Comparison of ENCODE assay signal across 8 mouse cellular contexts in genomic region chr10:119819740-119820139, GRCm38 (mm10).
DNase-seq lines count a peak whose midpoint lies in the region; ATAC-seq and TF ChIP-seq lines count a peak whose summit lies in the region.

No protein-coding gene starts in this region.

- 0 out of 2 replicates have a peak overlapping the region, but pooled peaks have one; percentile 9 for H3K9ac ChIP-seq in heart, postnatal 0 days (replicated peaks; ENCODE audit: low read depth, low read length)
- peak overlapping the region; percentile 75 for H3K9ac ChIP-seq in hindbrain, embryonic 13.5 days
- H3K9ac ChIP-seq in midbrain, embryonic 15.5 days, result peak overlapping the region; percentile 59

- WGBS in heart, postnatal 0 days, result 30% methylated on average over 5 of the region's 5 CpGs
- 42% methylated on average over 5 of the region's 5 CpGs for WGBS in embryonic facial prominence, embryonic 10.5 days
- 14% methylated on average over 5 of the region's 5 CpGs for WGBS in hindbrain, embryonic 13.5 days
- 10% methylated on average over 5 of the region's 5 CpGs for WGBS in midbrain, embryonic 15.5 days

- DNase-seq in heart, postnatal 0 days (ENCODE audit: low spot score), result no peak
- no peak for DNase-seq in heart, adult 8-10 months (ENCODE audit: low spot score)
- no peak for DNase-seq in embryonic facial prominence, embryonic 10.5 days (ENCODE audit: low spot score)
- no peak for DNase-seq in frontal cortex, postnatal 25 days (ENCODE audit: low spot score in 2 of 2)
- DNase-seq in cerebellum, postnatal 25 days, result no peak
- no peak for DNase-seq in layer of hippocampus, postnatal 25 days (ENCODE audit: extremely low spot score in 1 of 2, low spot score in 1 of 2)

- no peaks in the 10 kb centered on the region for H3K27me3 ChIP-seq in heart, postnatal 0 days (ENCODE audit: control insufficient read depth, insufficient read depth, low read length)
- H3K27me3 ChIP-seq in embryonic facial prominence, embryonic 10.5 days (replicated peaks; ENCODE audit: low read depth, poor library complexity, severe bottlenecking), result no peaks in the 10 kb centered on the region
- H3K27me3 ChIP-seq in hindbrain, embryonic 13.5 days, result no peaks in the 10 kb centered on the region
- H3K27me3 ChIP-seq in midbrain, embryonic 15.5 days (replicated peaks), result no peaks in the 10 kb centered on the region

- no peaks in the 10 kb centered on the region for H3K36me3 ChIP-seq in heart, postnatal 0 days (replicated peaks; ENCODE audit: control insufficient read depth, insufficient read depth, low read length)
- H3K36me3 ChIP-seq in embryonic facial prominence, embryonic 10.5 days (replicated peaks), result no peaks in the 10 kb centered on the region
- no peaks in the 10 kb centered on the region for H3K36me3 ChIP-seq in hindbrain, embryonic 13.5 days
- H3K36me3 ChIP-seq in midbrain, embryonic 15.5 days (replicated peaks), result no peaks in the 10 kb centered on the region

- TF ChIP-seq EP300 in heart, postnatal 0 days (IDR thresholded peaks at IDR 0.05; ENCODE audit: low read depth), result no peak

- no peak overlapping the region for H3K27ac ChIP-seq in heart, postnatal 0 days (ENCODE audit: low read depth)
- H3K27ac ChIP-seq in embryonic facial prominence, embryonic 10.5 days (replicated peaks), result no peak overlapping the region
- H3K27ac ChIP-seq in hindbrain, embryonic 13.5 days, result peak overlapping the region; percentile 97
- H3K27ac ChIP-seq in midbrain, embryonic 15.5 days, result peak overlapping the region; percentile 92

- H3K9me3 ChIP-seq in heart, postnatal 0 days (replicated peaks; ENCODE audit: control insufficient read depth, low read length), result no peaks in the 10 kb centered on the region
- no peaks in the 10 kb centered on the region for H3K9me3 ChIP-seq in embryonic facial prominence, embryonic 10.5 days
- no peaks in the 10 kb centered on the region for H3K9me3 ChIP-seq in hindbrain, embryonic 13.5 days
- no peaks in the 10 kb centered on the region for H3K9me3 ChIP-seq in midbrain, embryonic 15.5 days

- no peak for ATAC-seq in heart, postnatal 0 days (ENCODE audit: insufficient read depth, low read depth)
- ATAC-seq in hindbrain, embryonic 13.5 days (ENCODE audit: low FRiP score), result peak; percentile 29
- ATAC-seq in midbrain, embryonic 15.5 days (replicated peaks), result no peak

- H3K4me2 ChIP-seq in heart, postnatal 0 days (ENCODE audit: low read depth, low read length), result peak overlapping the region; percentile 65
- peak overlapping the region; percentile 60 for H3K4me2 ChIP-seq in hindbrain, embryonic 13.5 days
- H3K4me2 ChIP-seq in midbrain, embryonic 15.5 days, result peak overlapping the region; percentile 60

- TF ChIP-seq CTCF in heart, postnatal 0 days (IDR thresholded peaks at IDR 0.05; ENCODE audit: low read depth), result no peak

- peaks cover 4% of the 10 kb centered on the region; the same call in 1 of the 2 replicates for H3K4me1 ChIP-seq in heart, postnatal 0 days (ENCODE audit: control insufficient read depth, insufficient read depth)
- H3K4me1 ChIP-seq in embryonic facial prominence, embryonic 10.5 days, result peaks cover 34% of the 10 kb centered on the region
- peaks cover 57% of the 10 kb centered on the region for H3K4me1 ChIP-seq in hindbrain, embryonic 13.5 days (replicated peaks)
- peaks cover 46% of the 10 kb centered on the region for H3K4me1 ChIP-seq in midbrain, embryonic 15.5 days

- H3K4me3 ChIP-seq in heart, postnatal 0 days (ENCODE audit: low read depth, low read length), result peak overlapping the region; percentile 43
- peak overlapping the region; percentile 40; the same call in 1 of the 2 replicates for H3K4me3 ChIP-seq in embryonic facial prominence, embryonic 10.5 days
- peak overlapping the region; percentile 46 for H3K4me3 ChIP-seq in hindbrain, embryonic 13.5 days
- peak overlapping the region; percentile 49 for H3K4me3 ChIP-seq in midbrain, embryonic 15.5 days

Comparison
In these comparisons a context has a peak if more than half of its experiments do, and no peak if none do; other contexts are left out.
1. H3K27ac ChIP-seq: peak in hindbrain, embryonic 13.5 days (single experiment) and midbrain, embryonic 15.5 days (single experiment); none in heart, postnatal 0 days (single experiment) and embryonic facial prominence, embryonic 10.5 days (single experiment).
2. H3K9ac ChIP-seq: peak in every context shown above with its lines; median percentile 75 in hindbrain, embryonic 13.5 days; 59 in midbrain, embryonic 15.5 days; 9 in heart, postnatal 0 days.
3. Peak in every context shown above with its lines, with median percentiles within 50 percentile points of each other: H3K4me2 ChIP-seq and H3K4me3 ChIP-seq.